Mouse (Mus musculus) spleen, postnatal 10 days (tissue): ENCODE data around the gene Ubxn2a.
"Not testable (repeated sequence)": the region's sequence is repeated elsewhere in the genome, so short reads cannot be mapped to it uniquely, and the experiment has no call there.

Source experiments
- DNase-seq, 2 experiments: peaks; one replicate each; pipeline ENCODE4 v3.0.0; 2021 to 2022; ENCODE audit warnings: low spot score in 2 of 2

Ubxn2a gene

DNA sequence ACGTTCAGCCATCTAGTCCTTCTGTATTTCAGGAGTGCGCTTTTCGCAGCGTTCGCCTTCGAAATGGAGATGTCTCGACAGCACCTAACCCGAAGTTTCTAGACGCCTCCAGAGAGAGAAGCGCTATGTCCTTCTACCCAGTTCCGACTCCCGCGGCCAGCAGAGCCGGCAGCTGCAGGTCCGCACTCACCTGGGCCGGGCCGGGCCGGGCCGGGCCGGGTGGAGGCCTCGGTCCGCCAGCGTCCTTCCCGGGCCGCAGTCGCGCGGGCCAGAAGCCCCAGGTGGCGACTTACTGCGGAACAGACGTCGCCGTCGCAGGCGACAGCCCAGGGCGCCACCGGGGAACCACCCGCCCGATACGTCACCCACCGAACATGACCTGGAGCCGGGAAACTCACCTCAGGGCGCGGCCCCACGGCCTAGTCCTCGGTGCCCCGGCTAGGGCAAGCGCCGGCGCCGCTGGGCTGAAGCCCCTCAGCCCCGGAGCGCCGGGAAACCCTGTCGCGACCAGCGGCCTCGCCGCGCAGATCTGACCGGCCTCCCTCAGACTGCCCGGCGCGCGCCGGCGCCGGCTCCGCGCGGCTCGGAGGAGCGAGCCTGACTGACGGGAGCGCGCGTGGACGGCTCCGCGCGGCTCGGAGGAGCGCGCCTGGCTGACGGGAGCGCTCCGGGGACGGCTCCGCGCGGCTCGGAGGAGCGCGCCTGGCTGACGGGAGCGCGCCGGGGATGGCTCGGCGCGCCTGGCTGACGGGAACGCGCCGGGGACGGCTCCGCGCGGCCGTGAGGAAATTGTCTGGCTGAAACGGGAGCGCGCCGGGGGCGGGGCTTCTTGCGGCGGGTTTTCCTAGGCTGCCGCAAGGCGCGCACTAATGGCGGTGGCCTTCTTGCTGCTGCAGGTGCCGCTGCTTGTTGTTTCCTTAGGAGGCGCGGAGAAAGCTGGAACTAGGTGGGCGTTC lies at the start of gene Ubxn2a:
Gene Ubxn2a, minus strand, starts transcription at position 755 of the 956 bp plus-strand sequence.
- DNase-seq = peak; percentile 91 to 98

DNA sequence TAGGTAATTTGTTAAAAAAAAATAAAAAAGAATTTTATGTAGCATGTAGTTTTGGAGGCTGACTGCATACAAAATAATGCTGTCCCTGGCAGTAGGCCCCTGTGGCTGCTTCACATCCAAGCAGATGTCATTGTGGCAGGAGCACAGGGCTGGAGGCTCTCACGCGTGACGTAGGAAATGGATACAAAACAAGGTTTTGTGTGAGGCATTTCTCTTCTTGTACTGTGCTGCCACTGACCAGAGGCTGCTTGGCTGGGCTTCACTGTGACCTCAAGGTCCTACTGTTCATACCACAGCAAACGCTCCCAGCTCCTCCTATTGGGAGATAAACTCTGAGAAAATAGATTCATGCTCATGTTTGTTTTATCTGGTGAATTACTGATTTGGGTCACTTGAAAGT lies 45.7 kb upstream of the Ubxn2a start:
- DNase-seq = no peak

GRCm38 (mm10) chr12:4952272-4952671 lies 44.8 kb upstream of the Ubxn2a start:
- no peak for DNase-seq

GRCm38 (mm10) chr12:4930820-4931548 lies 23.5 kb upstream of the Ubxn2a start:
- no peak for DNase-seq

- DNase-seq = no peak
Measured at GRCm38 (mm10) chr12:4928197-4928596, 20.7 kb upstream of the Ubxn2a start.

DNA sequence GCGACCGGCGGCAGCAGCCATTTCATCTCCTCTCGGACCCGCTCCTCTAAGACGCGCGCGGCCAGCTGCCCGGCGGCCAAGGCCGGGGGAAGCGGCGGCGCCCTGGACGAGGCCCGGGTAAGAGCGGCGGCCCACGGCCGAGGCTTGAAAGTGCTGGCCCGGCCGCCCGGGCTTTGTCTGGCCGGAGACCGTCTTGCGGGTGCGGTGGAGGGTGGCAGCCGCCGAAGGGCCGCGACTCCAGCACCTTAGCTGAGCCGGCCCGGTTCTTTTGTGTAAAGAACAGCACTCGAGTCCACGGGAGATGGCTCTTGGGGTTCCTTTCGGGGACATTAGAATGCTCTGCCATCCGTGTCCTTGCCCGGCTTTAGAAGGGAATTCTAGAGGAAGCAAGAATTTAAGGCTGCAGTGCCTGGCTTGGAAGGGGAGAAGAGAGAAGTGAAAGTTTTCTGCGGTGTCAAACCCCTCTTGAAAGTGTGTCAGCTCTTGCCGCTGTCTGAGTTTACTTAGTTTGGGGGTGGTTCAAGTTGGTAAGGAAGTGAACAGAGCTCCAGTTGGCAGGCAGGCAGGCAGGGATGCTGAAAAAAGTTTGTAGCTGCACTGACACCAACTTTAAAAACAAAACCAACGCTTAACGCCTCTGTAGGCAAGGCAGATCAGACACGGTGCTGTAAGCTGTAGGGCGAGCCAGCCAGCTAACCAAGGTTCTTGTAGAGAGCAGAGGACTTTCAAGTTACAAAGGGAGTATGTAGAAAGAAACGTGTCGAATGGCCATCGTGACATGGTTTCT lies 10.5 kb upstream of the Ubxn2a start:
- DNase-seq = peak; percentile 70 to 85

DNA sequence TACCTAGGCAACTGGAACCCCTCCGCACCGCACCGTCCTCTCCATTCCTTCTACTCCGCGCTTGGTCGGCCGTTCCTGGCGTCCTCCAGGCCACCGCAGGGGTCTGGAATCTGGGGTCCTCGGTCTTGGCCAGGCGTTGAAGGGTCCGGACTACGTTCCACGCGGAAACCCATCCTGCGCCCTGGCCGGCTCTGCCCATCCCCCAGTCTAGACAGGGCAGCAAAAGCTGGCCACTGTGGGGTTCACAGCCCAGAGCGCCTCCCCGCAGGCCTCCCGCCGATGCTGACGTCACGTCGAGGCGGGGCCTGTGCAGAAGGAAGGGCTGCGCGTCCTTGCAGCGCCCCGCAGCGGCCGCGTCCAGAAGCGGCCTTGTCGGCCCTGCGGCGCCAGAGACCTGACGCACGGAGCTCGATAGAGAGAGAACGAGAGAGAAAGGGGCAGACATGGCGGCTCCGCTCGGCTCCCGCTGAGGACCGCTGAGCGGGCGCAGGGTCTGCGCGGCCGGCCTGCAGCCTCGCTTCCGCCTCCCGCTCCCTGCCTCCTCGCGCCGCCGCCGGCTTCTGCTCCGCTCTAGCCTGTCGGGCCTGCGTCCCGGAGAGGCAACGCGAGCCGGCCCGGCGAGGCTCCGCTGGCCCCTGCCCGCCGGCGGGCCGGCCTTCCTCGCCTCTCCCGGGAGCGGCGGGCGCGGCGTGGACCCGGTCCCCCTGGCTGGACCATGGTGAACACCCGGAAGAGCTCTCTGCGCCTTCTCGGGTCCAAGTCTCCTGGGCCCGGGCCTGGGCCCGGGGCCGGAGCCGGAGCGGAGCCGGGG lies 9.7 kb upstream of the Ubxn2a start, which contains the start of gene Atad2b:
Gene Atad2b, plus strand, starts transcription at position 360 of the 811 bp plus-strand sequence.
- DNase-seq = peak; percentile 98 to 99

- DNase-seq = no peak
Measured at GRCm38 (mm10) chr12:4914944-4915343, 7.4 kb upstream of the Ubxn2a start.

DNA sequence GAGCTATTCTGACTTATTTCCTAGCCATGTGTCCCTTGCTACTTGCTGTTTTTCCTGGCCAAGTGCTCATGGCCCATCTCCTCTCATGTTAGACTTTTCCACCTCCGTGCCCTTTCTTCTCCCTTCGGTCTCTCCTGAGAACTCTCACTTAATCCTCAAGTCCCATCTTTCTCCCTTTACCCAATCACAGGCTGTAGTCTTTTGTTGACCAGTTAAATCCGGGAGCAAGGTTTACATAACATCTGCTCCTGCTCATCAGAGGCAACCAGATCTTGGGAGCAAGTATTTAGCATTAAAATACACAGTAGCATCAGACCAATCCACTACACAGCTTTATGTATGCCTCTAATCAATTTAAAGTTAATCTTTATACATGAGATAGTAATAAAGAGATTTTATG lies 6.9 kb upstream of the Ubxn2a start:
- no peak for DNase-seq

GRCm38 (mm10) chr12:4911716-4912115 lies 4.2 kb upstream of the Ubxn2a start:
- DNase-seq = no peak

DNA sequence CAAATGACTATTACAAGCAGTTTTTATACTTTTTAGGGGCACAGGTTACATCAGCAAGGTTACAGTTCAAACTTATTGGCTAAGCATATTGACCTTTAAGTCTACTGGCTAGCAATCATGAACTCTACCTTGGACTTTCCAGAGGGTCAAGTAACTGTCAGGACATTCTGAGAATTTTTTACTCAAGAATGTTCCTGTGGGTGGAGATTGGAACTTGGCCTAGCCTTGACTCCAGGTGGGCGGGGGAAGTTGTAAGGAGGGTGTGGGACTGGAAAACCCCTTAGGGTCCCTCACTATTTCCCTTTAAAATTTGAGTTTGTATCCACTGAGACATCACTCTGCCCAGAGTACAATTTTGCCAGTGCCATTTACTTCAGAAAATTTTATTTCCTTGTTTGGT lies 3.0 kb upstream of the Ubxn2a start:
- DNase-seq = not testable (repeated sequence)

DNA sequence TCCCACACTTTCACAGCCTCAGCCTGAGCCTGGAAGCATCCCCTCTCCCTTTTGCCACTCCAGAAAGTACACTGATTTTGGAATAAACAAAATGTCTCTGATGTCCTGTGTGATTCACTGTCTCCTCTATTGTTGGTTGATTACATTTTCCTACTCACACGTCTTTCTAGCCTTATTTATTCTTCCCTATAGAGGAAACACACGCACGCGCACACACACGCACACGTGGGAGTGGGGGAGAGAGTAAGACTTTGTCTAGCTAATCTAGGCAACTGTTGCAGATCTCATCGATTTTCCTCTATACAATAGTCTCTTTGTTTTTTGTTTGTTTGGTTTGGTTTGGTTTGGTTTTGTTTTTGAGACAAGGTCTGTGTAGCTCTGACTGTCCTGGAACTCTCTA lies 886 bp upstream of the Ubxn2a start:
- no peak for DNase-seq

- no peak for DNase-seq
Measured at GRCm38 (mm10) chr12:4906476-4906875, 1.0 kb downstream of the Ubxn2a start.

GRCm38 (mm10) chr12:4905946-4906345 lies 1.6 kb downstream of the Ubxn2a start:
- DNase-seq = peak in 1 of 2 experiments; percentile 25

DNA sequence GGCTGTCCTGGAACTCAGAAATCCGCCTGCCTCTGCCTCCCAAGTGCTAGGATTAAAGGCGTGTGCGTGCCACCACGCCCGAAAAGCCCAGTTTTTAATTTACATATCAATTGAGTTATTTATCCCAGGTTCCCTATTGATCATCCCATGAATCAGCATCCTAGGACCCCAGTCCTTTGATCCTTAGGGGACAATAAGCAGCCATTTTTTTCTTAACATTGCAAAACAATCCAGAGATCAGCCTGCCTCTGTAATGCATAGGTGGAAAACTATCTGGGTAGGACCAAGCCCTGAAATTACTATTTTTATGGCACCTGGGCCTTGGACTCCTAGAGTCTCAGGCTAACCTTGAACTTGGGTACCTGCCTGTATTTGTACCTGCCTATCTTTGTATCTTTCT lies 9.5 kb downstream of the Ubxn2a start:
- no peak for DNase-seq

DNA sequence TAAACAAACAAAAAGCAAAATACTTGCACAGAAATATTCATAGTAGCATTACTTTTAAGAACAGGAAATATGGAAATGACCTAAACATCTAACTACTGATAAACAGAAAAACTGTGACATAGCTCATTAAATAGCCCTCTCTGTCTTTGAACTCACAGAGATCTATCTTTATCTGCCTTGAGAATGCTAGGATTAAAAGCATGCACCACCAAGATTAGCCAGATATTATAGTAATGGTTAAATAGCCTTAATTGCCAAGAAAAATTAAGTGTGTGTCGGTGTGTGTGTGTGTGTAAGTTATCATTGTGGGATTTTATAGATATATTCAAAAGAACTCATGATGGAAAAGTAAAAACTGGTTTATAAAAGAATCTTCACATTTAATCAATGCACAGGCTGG lies 17.6 kb downstream of the Ubxn2a start:
- DNase-seq = no peak

DNA sequence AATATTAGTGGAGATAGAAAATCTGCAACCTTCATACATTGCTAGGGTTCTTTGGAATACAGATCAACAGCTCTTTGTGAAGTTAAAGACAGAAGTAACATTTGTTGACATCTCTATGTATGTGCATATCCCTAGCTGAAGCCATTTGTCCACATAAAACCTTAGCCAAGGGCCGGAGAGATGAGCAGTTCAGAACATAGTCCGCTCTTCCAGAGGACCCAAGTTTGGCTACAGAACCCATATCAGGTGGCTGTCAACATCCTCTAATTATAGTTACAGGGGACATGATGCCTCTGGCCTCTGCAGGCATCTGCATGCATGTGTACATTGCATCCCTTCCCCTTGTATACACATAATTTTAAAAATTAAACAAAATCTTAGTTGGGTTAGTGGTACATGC lies 18.3 kb downstream of the Ubxn2a start:
- no peak for DNase-seq

DNA sequence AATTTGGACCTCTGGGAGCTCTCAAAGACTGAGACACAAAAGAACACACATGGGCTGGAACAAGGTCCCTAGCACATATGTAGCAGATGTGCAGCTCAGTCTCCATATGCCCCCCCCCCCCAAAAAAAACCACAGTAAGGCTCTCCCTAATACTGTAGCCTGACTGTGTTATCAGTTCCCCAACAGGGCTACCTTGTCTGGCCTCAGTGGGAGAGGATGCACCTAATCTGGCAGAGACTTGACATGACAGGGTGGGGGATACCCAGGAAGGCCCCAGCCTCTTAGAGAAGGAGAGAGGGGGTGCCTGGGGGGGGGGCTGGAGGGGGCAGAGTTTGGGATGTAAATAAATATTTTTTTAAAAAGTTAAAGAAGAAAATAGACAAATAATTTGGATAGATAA lies 18.8 kb downstream of the Ubxn2a start:
- no peak for DNase-seq

- DNase-seq = not testable (repeated sequence)
Measured at GRCm38 (mm10) chr12:4886581-4886980, 20.9 kb downstream of the Ubxn2a start.

DNA sequence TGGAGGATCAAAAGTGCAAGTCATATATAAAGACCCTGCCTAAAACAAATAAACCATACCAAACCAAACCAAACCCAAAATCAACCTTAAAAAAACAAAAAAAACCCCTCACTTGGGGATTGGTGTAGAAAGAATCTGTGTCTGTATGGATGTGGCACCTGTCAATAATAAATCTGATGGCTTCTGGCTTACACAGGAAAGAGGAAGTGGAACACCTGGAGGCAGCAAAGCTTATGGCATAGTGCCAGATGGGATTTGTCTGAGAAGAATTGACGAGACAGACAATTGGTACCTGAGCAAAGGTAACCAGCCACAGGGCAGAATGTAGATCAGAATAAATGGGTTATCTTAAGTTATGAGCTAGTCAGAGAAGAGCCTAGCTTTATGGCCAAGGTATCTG lies 22.4 kb downstream of the Ubxn2a start:
- no peak for DNase-seq

DNA sequence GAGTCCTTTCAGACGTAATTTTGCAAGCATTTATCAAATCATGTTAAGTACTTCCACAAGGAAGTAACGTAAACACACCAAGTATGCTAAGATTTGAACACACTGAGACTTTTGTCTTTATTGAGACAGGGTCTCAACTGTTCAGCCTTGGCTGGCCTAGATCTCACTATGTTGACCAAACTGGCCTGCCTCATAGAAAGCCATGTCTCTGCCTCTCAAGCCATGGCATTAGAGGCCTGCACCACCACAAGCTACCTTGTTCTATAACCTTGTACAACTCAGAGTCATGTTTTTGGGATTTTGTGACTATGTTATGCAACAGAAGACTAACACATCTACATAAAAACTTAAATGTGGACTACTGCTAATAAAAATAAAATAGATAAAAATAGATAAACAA lies 25.4 kb downstream of the Ubxn2a start:
- no peak for DNase-seq
